Mouse (Mus musculus): Measurements from ENCODE around the gene Camta1.
"Not testable (repeated sequence)": the region's sequence is repeated elsewhere in the genome, so short reads cannot be mapped to it uniquely, and the experiment has no call there.

Gene Camta1

DNA sequence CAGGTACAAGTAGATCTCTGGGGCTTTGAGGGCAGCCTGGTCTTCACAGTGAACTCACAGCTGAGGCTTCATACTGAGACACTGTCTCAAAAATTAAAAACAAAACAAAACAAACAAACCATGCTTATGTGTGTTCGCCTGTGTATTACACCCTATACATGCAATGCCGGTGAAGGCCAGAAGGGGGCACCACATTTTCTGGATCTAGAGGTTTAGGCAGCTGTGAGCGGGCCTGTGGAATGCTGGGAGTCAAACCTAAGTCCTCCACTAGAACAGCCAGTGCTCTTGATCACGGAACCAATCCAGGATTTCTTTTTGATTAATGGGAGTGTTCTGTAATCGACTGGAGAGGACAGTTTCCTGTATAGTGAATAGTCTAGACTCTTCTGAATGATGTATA is 935.8 kb downstream of the Camta1 start:
- DNase-seq (ENCODE audit: low spot score): no peak

- DNase-seq (ENCODE audit: low spot score): no peak
Measured at GRCm38 (mm10) chr4:150924936-150925335, 936.7 kb downstream of the Camta1 start.

DNA sequence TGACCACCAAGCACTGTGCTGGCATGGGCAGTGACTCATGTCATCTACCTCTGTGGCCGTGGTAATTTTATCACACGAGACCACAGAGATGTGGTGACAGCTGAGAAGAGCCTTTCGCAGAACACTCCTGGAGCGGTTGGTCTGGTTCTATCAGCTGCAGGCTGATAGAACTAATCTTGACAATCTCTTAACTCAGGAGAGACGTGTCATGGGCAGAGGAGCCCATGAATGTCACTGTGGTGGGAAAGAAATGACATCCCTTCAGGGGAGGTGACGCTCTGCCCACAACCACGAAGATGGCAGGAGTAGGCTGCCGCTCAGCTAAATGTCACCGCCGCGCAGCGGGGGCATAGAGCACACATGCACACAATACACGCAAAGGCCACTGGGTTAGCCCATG is 937.4 kb downstream of the Camta1 start:
- DNase-seq (ENCODE audit: low spot score): no peak

DNA sequence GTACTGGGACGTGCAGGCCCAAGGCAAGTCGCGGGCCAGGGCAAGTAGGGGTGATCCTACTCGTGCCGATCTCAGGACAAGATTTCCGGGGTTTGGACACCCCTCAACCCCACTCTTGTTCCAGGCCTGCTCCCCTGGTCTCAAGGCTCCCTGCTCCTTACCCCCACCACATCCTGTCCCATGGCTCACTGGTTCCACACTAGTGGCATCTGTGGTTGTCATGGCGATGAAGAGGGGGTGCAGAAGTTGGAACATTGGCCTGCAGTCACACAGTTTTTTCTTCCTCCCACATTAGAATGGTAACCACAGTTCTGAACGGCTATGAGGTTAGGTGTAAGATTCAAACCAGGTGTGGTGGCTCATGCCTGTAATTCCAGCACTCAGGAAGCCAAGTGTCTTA is 940.5 kb downstream of the Camta1 start:
- DNase-seq (ENCODE audit: low spot score): no peak

- DNase-seq (ENCODE audit: low spot score): no peak
Measured at GRCm38 (mm10) chr4:150917336-150918027, 944.2 kb downstream of the Camta1 start.

GRCm38 (mm10) chr4:150915181-150915906 is 946.3 kb downstream of the Camta1 start:
- no peak for DNase-seq (ENCODE audit: low spot score)

GRCm38 (mm10) chr4:150914290-150914733 is 947.4 kb downstream of the Camta1 start, which contains the start of the genes Park7 and Tnfrsf9:
Gene Park7, minus strand, starts transcription at chr4:150914437.
Gene Tnfrsf9, plus strand, starts transcription at chr4:150914562.
- peak; percentile 94 for DNase-seq (ENCODE audit: low spot score)

DNA sequence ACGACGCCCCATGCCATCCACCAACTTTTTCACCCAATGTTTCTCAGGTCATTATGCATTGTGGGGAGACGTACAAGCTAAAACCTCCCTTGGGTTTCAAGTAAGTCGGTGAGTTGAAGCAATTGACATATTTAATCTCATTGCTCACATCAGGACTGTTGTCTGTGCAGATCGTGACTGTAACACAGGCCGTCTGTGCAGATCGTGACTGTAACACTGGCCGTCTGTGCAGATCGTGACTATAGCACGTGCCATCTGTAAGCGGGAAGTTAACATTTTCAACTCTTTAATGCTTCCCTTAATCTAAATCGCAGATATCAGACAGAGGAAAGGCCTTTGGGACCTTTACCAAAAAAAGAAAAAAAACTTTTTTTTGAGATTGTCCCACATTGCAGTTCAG is 947.9 kb downstream of the Camta1 start:
- DNase-seq (ENCODE audit: low spot score): no peak

DNA sequence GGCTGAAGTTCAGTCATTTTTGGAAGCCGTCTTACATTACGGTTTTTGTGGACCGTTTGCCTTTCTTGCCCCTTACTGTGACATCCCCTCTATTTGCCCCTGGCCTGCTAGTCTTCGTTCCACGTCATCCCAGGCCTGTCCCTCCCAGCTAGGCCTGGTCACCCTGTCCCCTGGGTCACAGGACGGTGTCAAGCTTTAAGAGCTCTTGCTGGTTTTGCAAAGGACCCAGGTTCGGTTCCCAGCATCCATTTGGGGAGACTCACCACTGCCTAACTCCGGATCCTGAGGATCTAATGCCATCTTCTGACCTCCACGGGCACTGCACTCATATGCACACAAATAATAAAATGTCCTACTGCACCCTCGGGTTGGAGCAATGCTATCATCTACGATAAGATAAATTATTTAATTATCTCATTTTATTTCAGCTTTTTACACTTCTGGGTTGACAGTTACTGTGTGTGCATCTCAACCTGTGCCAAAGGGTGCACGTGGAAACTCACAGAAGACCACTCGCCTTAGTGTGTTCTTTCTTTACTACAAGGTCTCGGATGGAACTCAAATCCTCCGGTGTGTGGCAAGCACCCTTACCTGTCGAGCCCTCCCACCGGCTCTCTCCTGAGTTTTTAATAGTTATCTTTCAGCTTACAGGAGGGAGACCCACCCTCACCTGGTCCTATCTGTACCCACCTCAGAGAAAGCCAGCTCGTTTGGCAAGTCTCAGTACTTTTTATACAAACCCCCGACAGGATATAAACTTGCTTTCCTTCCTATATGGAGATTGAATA is 951.3 kb downstream of the Camta1 start:
- no peak for DNase-seq (ENCODE audit: low spot score)

- peak; percentile 98 for DNase-seq (ENCODE audit: low spot score)
Measured at GRCm38 (mm10) chr4:150909451-150910156, 952.1 kb downstream of the Camta1 start.

GRCm38 (mm10) chr4:150908512-150908911 is 953.2 kb downstream of the Camta1 start:
- DNase-seq (ENCODE audit: low spot score): not testable (repeated sequence)

GRCm38 (mm10) chr4:150907099-150907498 is 954.6 kb downstream of the Camta1 start:
- DNase-seq (ENCODE audit: low spot score): no peak

DNA sequence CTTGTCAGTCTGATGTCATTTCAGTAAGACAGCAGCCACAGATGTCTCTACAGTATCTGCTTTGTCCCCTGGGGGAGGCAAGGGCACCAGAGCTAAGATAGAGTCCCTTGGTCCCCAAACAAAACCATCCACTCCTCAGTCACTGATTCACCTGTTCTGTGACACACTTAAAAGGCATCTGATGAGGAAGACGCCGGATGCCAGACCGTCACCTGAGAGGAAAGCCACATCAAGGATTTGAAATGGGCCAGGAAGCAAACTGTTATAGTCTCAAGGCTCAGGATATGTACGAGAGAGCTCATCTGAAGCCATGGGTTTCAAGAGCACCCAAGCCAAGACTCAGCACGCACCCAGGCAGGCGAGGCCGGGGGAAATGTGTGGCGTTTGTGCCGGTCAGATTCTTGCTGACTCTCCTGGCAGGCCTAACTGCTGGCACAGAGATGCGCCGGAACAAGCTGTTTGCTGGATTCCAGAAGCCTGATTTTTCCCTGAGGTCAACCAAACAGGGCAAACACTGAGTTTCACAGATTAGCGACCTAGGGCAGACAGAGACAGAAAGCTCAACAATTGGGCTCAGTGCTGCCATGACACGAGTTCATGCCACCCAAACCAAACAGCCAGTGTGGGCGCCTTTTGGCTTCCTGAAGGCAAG is 958.5 kb downstream of the Camta1 start:
- no peak for DNase-seq (ENCODE audit: low spot score)

GRCm38 (mm10) chr4:150902062-150902461 is 959.6 kb downstream of the Camta1 start:
- DNase-seq (ENCODE audit: low spot score): no peak

- peak; percentile 52 for DNase-seq (ENCODE audit: low spot score)
Measured at GRCm38 (mm10) chr4:150901651-150902050, 960.0 kb downstream of the Camta1 start.

DNA sequence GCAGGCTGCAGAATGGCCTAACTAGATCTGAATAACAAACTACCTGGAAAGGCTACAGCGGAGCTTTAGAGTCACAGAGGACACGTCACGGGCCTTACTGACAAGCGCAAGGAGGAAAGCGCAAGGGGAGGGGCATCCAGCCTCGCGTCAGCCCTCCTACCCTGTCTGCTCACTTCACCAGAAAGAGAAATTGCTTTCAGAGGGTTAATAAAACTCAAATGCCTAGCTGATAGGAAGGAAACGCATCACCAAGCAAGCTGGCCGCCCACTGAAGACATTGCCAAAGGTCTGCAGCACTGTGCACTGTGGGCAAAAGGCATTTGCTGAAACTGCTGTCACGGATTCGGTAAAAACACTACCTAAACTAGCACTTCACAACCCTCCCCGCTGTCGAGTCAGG is 961.2 kb downstream of the Camta1 start:
- DNase-seq (ENCODE audit: low spot score): no peak

DNA sequence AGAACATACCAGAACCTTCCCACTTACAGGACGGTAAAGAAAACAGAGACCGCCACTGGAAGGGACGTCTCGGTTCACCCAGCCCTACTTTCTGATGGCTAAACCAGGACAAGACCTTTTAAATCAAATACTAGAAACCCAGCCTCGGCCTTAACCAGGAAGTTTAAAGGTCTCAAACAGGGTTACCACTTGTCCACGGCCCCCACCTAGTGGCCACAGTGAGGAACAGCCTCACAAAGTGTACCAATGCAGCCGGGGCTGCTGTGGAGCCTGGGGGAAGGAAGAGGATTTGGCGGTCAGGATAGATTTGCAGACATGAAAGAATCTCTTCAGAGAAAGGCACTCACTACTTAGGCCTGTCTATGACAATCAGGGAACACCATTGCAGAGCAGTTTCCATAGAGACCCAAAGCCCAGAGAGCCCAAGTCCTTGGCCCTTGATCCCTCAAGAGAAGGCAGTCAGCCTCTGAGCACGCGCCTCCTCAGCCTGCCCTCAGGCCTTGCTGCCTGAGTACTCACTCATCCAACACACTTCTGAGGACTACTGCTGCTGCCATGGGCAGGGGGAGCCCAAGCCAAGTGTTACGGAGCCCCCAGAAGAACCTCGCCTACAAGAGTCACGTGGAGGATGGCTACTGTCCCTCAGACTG is 962.8 kb downstream of the Camta1 start:
- DNase-seq (ENCODE audit: low spot score): peak; percentile 50

GRCm38 (mm10) chr4:150896896-150897624 is 964.6 kb downstream of the Camta1 start:
- DNase-seq (ENCODE audit: low spot score): no peak

DNA sequence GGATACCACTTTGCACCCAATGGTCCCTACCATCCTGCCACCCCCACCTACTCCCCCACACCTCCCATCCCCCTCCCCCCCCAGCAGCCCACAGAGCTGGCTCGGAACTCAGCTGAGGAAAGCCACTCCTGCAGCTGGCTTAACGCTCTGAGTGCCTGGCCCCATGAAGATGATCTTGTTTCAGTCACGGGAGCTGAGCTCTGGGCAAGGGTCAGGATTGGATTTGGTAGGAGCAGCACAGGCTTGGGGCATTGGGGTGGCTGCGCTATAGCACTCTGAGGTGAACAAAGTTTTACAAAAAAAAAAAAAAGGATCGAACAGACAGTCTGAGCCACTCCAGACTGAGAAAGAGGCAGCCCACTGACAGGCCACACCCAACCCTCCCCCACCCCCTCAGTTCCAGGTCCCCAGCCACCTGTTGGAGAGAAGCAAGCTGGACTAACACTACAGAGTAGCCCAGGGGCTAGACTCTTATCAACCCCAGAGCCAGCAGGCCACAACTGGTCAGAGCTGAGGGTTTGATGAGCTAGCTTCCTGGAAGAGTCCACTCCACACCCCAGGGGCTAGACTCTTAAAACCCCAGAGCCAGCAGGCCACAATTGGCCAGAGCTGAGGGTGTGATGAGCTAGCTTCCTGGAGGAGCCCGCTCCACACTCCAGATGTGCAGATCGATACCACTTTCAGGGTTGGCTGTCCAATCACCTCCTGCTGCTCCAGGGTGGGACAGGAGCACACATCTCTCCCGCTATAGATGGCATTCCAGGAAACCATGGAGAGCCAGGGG is 966.8 kb downstream of the Camta1 start:
- no peak for DNase-seq (ENCODE audit: low spot score)
